Mouse (Mus musculus): Measurements from ENCODE around the gene Polrmt. TPM values are rescaled to one million over a fixed set of nuclear protein-coding genes. Genes with fewer than 3 reads are reported as not detected.
A peak's percentile ranks its signal among the peaks of the same experiment; 100 is the strongest.

The Polrmt gene
- polyA plus RNA-seq, 1 experiment from 2014 or later = 32.2 TPM

GRCm38 (mm10) chr10:79789581-79789980 lies 43.2 kb upstream of the Polrmt start:
- peaks cover 8% of the 10 kb centered on the region for H3K4me1 ChIP-seq (ENCODE audit: control insufficient read depth, insufficient read depth, low read length)
- no peaks in the 10 kb centered on the region for H3K36me3 ChIP-seq (ENCODE audit: control insufficient read depth, insufficient read depth, low read length)
- no peak overlapping the region for H3K4me2 ChIP-seq (ENCODE audit: low read depth, severe bottlenecking)
- H3K27ac ChIP-seq (replicated peaks; ENCODE audit: low read depth, low read length) = no peak overlapping the region
- 0 out of 2 replicates have a peak, but pooled peaks cover 1% of the 10 kb centered on the region for H3K27me3 ChIP-seq (ENCODE audit: control insufficient read depth, insufficient read depth, low read length)
- no peak overlapping the region for H3K4me3 ChIP-seq (ENCODE audit: low read depth, low read length)
- no peaks in the 10 kb centered on the region for H3K9me3 ChIP-seq (ENCODE audit: control insufficient read depth, low read length)
- DNase-seq (ENCODE audit: low spot score) = no peak
- no peak for ATAC-seq (ENCODE audit: insufficient number of reproducible peaks, low FRiP score, low TSS enrichment, low read depth)
- no peak overlapping the region for H3K9ac ChIP-seq (ENCODE audit: low read length)
- 43% methylated on average over 2 of the region's 2 CpGs for WGBS

DNA sequence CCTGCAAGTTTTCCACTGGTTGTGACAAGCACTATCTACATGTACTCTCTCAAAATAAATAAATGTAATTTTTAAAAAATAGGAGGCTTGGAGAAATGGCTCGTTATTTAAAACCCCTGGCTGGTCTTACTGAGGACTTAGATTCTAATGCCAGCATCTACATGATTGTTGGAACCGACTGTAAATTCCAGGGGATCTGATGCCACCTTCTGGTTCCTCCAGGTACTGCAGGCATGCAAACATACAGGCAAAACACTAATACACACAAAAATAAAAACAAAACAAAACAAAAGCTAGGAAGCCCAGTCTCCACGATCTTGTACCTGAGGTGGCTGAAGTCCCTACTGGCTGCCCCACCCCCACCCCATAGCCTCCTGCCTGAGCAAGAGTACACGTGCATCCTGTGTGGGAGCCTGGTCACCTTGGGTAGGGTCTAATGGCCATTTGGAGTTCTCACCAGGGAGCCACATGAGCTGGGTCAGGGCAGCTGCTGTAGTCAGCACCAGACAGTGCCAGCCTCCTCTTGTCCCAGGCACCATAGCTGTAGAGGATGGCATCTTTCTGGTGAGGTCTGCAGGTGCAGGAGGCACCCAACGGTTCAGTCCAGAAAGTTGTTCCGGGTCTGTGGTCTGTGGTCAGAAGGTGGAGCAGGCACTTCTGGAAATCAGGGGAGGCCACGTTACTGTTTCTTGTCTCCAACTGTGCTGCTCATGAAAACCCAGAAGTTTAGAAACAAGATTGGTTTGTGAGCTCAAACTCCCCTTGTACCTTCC lies 42.2 kb upstream of the Polrmt start:
- DNase-seq (ENCODE audit: low spot score) = peak; percentile 91
- WGBS = 36% methylated on average over 7 of the region's 7 CpGs

GRCm38 (mm10) chr10:79783920-79784800 lies 37.8 kb upstream of the Polrmt start:
- Histone ChIP-seq H3K27me3 (ENCODE audit: control insufficient read depth, insufficient read depth, low read length) (peaks cover 21% of the 10 kb centered on the region), H3K36me3 (ENCODE audit: control insufficient read depth, insufficient read depth, low read length) (no peaks in the 10 kb centered on the region), H3K4me3 (ENCODE audit: low read depth, low read length) (no peak overlapping the region), H3K4me2 (ENCODE audit: low read depth, severe bottlenecking) (no peak overlapping the region), H3K4me1 (ENCODE audit: control insufficient read depth, insufficient read depth, low read length) (peaks cover 9% of the 10 kb centered on the region), H3K9me3 (ENCODE audit: control insufficient read depth, low read length) (no peaks in the 10 kb centered on the region), H3K27ac (replicated peaks; ENCODE audit: low read depth, low read length) (no peak overlapping the region), H3K9ac (ENCODE audit: low read length) (no peak overlapping the region)
- ATAC-seq (ENCODE audit: insufficient number of reproducible peaks, low FRiP score, low TSS enrichment, low read depth) (no peak), DNase-seq (ENCODE audit: low spot score) (peak; percentile 69)
- WGBS = 36% methylated on average over 27 of the region's 27 CpGs

More for the DNA sequence above, 42.2 kb upstream of the Polrmt start:
- no peak overlapping the region for H3K9ac ChIP-seq (ENCODE audit: low read length)
- H3K4me2 ChIP-seq (ENCODE audit: low read depth, severe bottlenecking) = 0 out of 2 replicates have a peak overlapping the region, but pooled peaks have one; percentile 1
- H3K27ac ChIP-seq (replicated peaks; ENCODE audit: low read depth, low read length) = no peak overlapping the region
- no peaks in the 10 kb centered on the region for H3K36me3 ChIP-seq (ENCODE audit: control insufficient read depth, insufficient read depth, low read length)
- H3K4me3 ChIP-seq (ENCODE audit: low read depth, low read length) = no peak overlapping the region
- ATAC-seq (ENCODE audit: insufficient number of reproducible peaks, low FRiP score, low TSS enrichment, low read depth) = no peak
- 0 out of 2 replicates have a peak, but pooled peaks cover 2% of the 10 kb centered on the region for H3K4me1 ChIP-seq (ENCODE audit: control insufficient read depth, insufficient read depth, low read length)
- H3K9me3 ChIP-seq (ENCODE audit: control insufficient read depth, low read length) = no peaks in the 10 kb centered on the region
- peaks cover 6% of the 10 kb centered on the region; the same call in 1 of the 2 replicates for H3K27me3 ChIP-seq (ENCODE audit: control insufficient read depth, insufficient read depth, low read length)

GRCm38 (mm10) chr10:79783050-79783449 lies 36.7 kb upstream of the Polrmt start:
- Histone ChIP-seq H3K9ac (ENCODE audit: low read length) (no peak overlapping the region), H3K4me1 (ENCODE audit: control insufficient read depth, insufficient read depth, low read length) (peaks cover 8% of the 10 kb centered on the region), H3K9me3 (ENCODE audit: control insufficient read depth, low read length) (no peaks in the 10 kb centered on the region), H3K4me3 (ENCODE audit: low read depth, low read length) (no peak overlapping the region), H3K4me2 (ENCODE audit: low read depth, severe bottlenecking) (no peak overlapping the region), H3K27ac (replicated peaks; ENCODE audit: low read depth, low read length) (no peak overlapping the region), H3K27me3 (ENCODE audit: control insufficient read depth, insufficient read depth, low read length) (peaks cover 30% of the 10 kb centered on the region), H3K36me3 (ENCODE audit: control insufficient read depth, insufficient read depth, low read length) (no peaks in the 10 kb centered on the region)
- ATAC-seq (ENCODE audit: insufficient number of reproducible peaks, low FRiP score, low TSS enrichment, low read depth) (no peak), DNase-seq (ENCODE audit: low spot score) (no peak)
- WGBS = 66% methylated on average over 7 of the region's 7 CpGs

GRCm38 (mm10) chr10:79781956-79782355 lies 35.6 kb upstream of the Polrmt start:
- Histone ChIP-seq H3K27me3 (ENCODE audit: control insufficient read depth, insufficient read depth, low read length) (peaks cover 37% of the 10 kb centered on the region), H3K4me2 (ENCODE audit: low read depth, severe bottlenecking) (no peak overlapping the region)
- no peak for ATAC-seq (ENCODE audit: insufficient number of reproducible peaks, low FRiP score, low TSS enrichment, low read depth)

DNA sequence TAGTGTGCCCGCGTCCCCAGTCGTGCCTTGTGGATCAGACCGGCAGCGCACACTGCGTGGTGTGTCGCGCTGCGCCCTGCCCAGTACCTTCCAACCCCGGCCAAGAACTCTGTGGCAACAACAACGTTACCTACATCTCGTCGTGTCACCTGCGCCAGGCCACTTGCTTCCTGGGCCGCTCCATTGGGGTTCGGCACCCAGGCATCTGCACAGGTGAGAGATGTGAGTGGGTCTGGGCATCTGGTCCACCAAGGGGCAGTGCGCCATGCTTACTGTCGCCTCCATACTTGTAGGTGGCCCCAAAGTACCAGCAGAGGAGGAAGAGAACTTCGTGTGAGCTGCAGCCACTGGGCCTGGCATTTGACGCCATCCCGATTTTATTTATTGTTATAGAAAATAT lies 34.8 kb upstream of the Polrmt start:
- Histone ChIP-seq H3K9me3 (ENCODE audit: control insufficient read depth, low read length) (no peaks in the 10 kb centered on the region), H3K4me1 (ENCODE audit: control insufficient read depth, insufficient read depth, low read length) (peaks cover 10% of the 10 kb centered on the region), H3K4me2 (ENCODE audit: low read depth, severe bottlenecking) (peak overlapping the region; percentile 50), H3K27me3 (ENCODE audit: control insufficient read depth, insufficient read depth, low read length) (peaks cover 37% of the 10 kb centered on the region), H3K27ac (replicated peaks; ENCODE audit: low read depth, low read length) (no peak overlapping the region), H3K4me3 (ENCODE audit: low read depth, low read length) (peak overlapping the region; percentile 29), H3K36me3 (ENCODE audit: control insufficient read depth, insufficient read depth, low read length) (no peaks in the 10 kb centered on the region), H3K9ac (ENCODE audit: low read length) (no peak overlapping the region)
- DNase-seq (ENCODE audit: low spot score) = no peak
- 0 out of 2 replicates have a peak, but pooled peaks have one; percentile 1 for ATAC-seq (ENCODE audit: insufficient number of reproducible peaks, low FRiP score, low TSS enrichment, low read depth)
- 28% methylated on average over 21 of the region's 21 CpGs for WGBS

More at GRCm38 (mm10) chr10:79781956-79782355, 35.6 kb upstream of the Polrmt start:
- WGBS = 49% methylated on average over 5 of the region's 5 CpGs
- no peak for DNase-seq (ENCODE audit: low spot score)
- H3K27ac ChIP-seq (replicated peaks; ENCODE audit: low read depth, low read length) = no peak overlapping the region
- no peak overlapping the region for H3K9ac ChIP-seq (ENCODE audit: low read length)
- no peaks in the 10 kb centered on the region for H3K9me3 ChIP-seq (ENCODE audit: control insufficient read depth, low read length)
- peaks cover 10% of the 10 kb centered on the region for H3K4me1 ChIP-seq (ENCODE audit: control insufficient read depth, insufficient read depth, low read length)
- H3K4me3 ChIP-seq (ENCODE audit: low read depth, low read length) = no peak overlapping the region
- no peaks in the 10 kb centered on the region for H3K36me3 ChIP-seq (ENCODE audit: control insufficient read depth, insufficient read depth, low read length)

DNA sequence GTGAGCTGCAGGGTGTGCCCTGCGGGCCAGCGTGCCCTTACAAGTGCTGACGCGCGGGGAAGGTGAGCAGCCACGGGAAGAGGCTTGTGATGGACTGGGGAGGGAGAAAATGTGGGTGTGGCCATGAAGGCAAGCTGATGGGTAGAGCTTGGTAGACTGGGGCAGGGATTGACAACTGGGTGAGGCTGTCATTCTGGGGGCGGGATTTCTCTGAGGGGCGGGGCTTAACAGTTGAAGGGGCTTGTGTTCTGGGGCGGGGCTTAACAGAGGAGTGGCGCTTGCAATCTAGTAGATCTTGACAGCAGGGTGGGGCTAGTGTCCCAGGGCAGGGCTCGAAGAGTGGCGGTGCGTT lies 34.3 kb upstream of the Polrmt start:
- H3K27me3 ChIP-seq (ENCODE audit: control insufficient read depth, insufficient read depth, low read length) = peaks cover 37% of the 10 kb centered on the region

More for the DNA sequence above, 34.3 kb upstream of the Polrmt start:
- Histone ChIP-seq H3K4me1 (ENCODE audit: control insufficient read depth, insufficient read depth, low read length) (peaks cover 10% of the 10 kb centered on the region), H3K4me3 (ENCODE audit: low read depth, low read length) (peak overlapping the region; percentile 29), H3K4me2 (ENCODE audit: low read depth, severe bottlenecking) (peak overlapping the region; percentile 50), H3K36me3 (ENCODE audit: control insufficient read depth, insufficient read depth, low read length) (no peaks in the 10 kb centered on the region), H3K9ac (ENCODE audit: low read length) (no peak overlapping the region), H3K27ac (replicated peaks; ENCODE audit: low read depth, low read length) (no peak overlapping the region), H3K9me3 (ENCODE audit: control insufficient read depth, low read length) (no peaks in the 10 kb centered on the region)
- DNase-seq (ENCODE audit: low spot score) (no peak), ATAC-seq (ENCODE audit: insufficient number of reproducible peaks, low FRiP score, low TSS enrichment, low read depth) (no peak)
- WGBS = 2% methylated on average over 13 of the region's 13 CpGs
